Mouse (Mus musculus) lung, postnatal 0 days (tissue): Measurements from ENCODE around the gene Hist1h4b. TPM values are rescaled to one million over a fixed set of nuclear protein-coding genes. Genes with fewer than 3 reads are reported as not detected.
"Not testable (repeated sequence)": the region's sequence is repeated elsewhere in the genome, so short reads cannot be mapped to it uniquely, and the experiment has no call there.

Source experiments
- ATAC-seq: fragments of 200-750 bp; cut with Nextera tagmentation; 2 replicates; pipeline ENCODE4 v1.8.0; 2017; ENCODE audit warnings: moderate library complexity
- DNase-seq: peaks from one replicate; pipeline ENCODE4 v3.0.0-alpha.2; 2016; ENCODE audit warnings: low spot score
- H3K27ac ChIP-seq: fragments of 300-500 bp; sonication (generic); 2 replicates; pipeline ENCODE4 v1.5.1; 2014; ENCODE audit warnings: antibody characterized with exemption, mild to moderate bottlenecking, low read length, mixed read lengths
- H3K27me3 ChIP-seq: fragments of 300-500 bp; sonication (generic); replicated peaks from 2 replicates; pipeline ENCODE4 v1.6.1; 2014; ENCODE audit warnings: low read length, mixed read lengths; ENCODE audit not compliant: insufficient read depth
- H3K36me3 ChIP-seq: fragments of 300-500 bp; sonication (generic); 2 replicates; pipeline ENCODE4 v1.6.1; 2014; ENCODE audit warnings: low read length, mixed read lengths; ENCODE audit not compliant: insufficient read depth
- H3K4me1 ChIP-seq: fragments of 300-500 bp; sonication (generic); 2 replicates; pipeline ENCODE4 v1.6.1; 2014; ENCODE audit warnings: antibody characterized with exemption, low read depth, low read length, mixed read lengths; ENCODE audit not compliant: insufficient read depth
- H3K4me2 ChIP-seq: fragments of 300-500 bp; sonication (generic); replicated peaks from 2 replicates; pipeline ENCODE4 v1.6.1; 2014; ENCODE audit warnings: low read depth, mild to moderate bottlenecking, low read length, moderate library complexity, mixed read lengths
- H3K4me3 ChIP-seq: fragments of 300-500 bp; sonication (generic); 2 replicates; pipeline ENCODE4 v1.5.1; 2014; ENCODE audit warnings: low read depth, low read length
- H3K9ac ChIP-seq: fragments of 300-500 bp; sonication (generic); replicated peaks from 2 replicates; pipeline ENCODE4 v1.6.1; 2014; ENCODE audit warnings: low read depth, mild to moderate bottlenecking
- H3K9me3 ChIP-seq: fragments of 300-500 bp; sonication (generic); 2 replicates; pipeline ENCODE4 v1.6.1; 2016; ENCODE audit warnings: low read length, mixed read lengths
- CTCF ChIP-seq: IDR thresholded peaks from 2 replicates; pipeline ENCODE4 v1.5.1; 2016; ENCODE audit warnings: antibody characterized with exemption, mild to moderate bottlenecking
- EP300 ChIP-seq: IDR thresholded peaks from 2 replicates; pipeline ENCODE4 v1.6.1; 2016; ENCODE audit warnings: antibody characterized with exemption, mild to moderate bottlenecking, control low read depth
- WGBS: fragments of 180-500 bp; shearing (Covaris S2); extraction: QIAGEN DNeasy Blood & Tissue Kit; methylation state at CpG from one replicate; pipeline ENCODE4 v1.1.7; 2014; 5-methylcytosine and 5-hydroxymethylcytosine counted together
- polyA plus RNA-seq: library from polyadenylated mRNA; unstranded; fragments of >200 nt; fragmentation: Nextera tagmentation; extraction: Ambion mirVana; gene quantifications from 2 replicates; pipeline ENCODE4 v1.2.1, GENCODE M21; 2015

Gene Hist1h4b
- polyA plus RNA-seq, 1 experiment from 2014 or later, result 0.57 TPM

GRCm38 (mm10) chr13:23743963-23744362 lies 12.8 kb upstream of the Hist1h4b start:
- Histone ChIP-seq H3K36me3 (no peaks in the 10 kb centered on the region), H3K4me3 (no peak overlapping the region), H3K27ac (no peak overlapping the region), H3K9ac (no peak overlapping the region), H3K9me3 (no peaks in the 10 kb centered on the region), H3K27me3 (no peaks in the 10 kb centered on the region), H3K4me1 (no peaks in the 10 kb centered on the region; the same call in 1 of the 2 replicates), H3K4me2 (no peak overlapping the region)
- ATAC-seq (no peak), DNase-seq (no peak)
- WGBS, result 24% methylated on average over 4 of the region's 4 CpGs
- no peak for TF ChIP-seq CTCF
- TF ChIP-seq EP300, result no peak

GRCm38 (mm10) chr13:23744421-23745380 lies 12.1 kb upstream of the Hist1h4b start:
- no peak for DNase-seq
- no peaks in the 10 kb centered on the region; the same call in 1 of the 2 replicates for H3K4me1 ChIP-seq
- no peak for ATAC-seq
- WGBS, result 1% methylated on average over 16 of the region's 36 CpGs
- H3K9ac ChIP-seq, result no peak overlapping the region
- H3K4me3 ChIP-seq, result peak overlapping the region; percentile 12; the same call in 1 of the 2 replicates
- H3K9me3 ChIP-seq, result no peaks in the 10 kb centered on the region
- H3K27ac ChIP-seq, result no peak overlapping the region
- peak overlapping the region; percentile 55 for H3K4me2 ChIP-seq
- no peak for TF ChIP-seq EP300
- TF ChIP-seq CTCF, result no peak
- H3K36me3 ChIP-seq, result no peaks in the 10 kb centered on the region
- no peaks in the 10 kb centered on the region for H3K27me3 ChIP-seq

GRCm38 (mm10) chr13:23745381-23746161 lies 11.2 kb upstream of the Hist1h4b start, which contains the start of gene Hist1h3c:
TSS of gene Hist1h3c (minus strand) at chr13:23745602.
- Histone ChIP-seq H3K27me3 (no peaks in the 10 kb centered on the region), H3K9ac (no peak within 1 kb of the TSS), H3K4me1 (no peaks in the 10 kb centered on the region; the same call in 1 of the 2 replicates), H3K27ac (peak within 1 kb of the TSS; percentile 91), H3K4me2 (peak within 1 kb of the TSS; percentile 55), H3K36me3 (no peaks in the 10 kb centered on the region), H3K9me3 (no peaks in the 10 kb centered on the region), H3K4me3 (peak within 1 kb of the TSS; percentile 20)
- peak; percentile 59 for ATAC-seq
- TF ChIP-seq EP300 (peak; percentile 32; the same call in 1 of the 2 replicates), CTCF (no peak)
- DNase-seq, result peak; percentile 97
- WGBS, result under 1% methylated on average over 22 of the region's 28 CpGs

- under 1% methylated on average over 35 of the region's 58 CpGs for WGBS
- H3K4me1 ChIP-seq, H3K9ac ChIP-seq, H3K36me3 ChIP-seq, H3K27me3 ChIP-seq, H3K9me3 ChIP-seq: not testable (repeated sequence)
- DNase-seq, result peak; percentile 99
- peak within 1 kb of the TSS; percentile 91 for H3K27ac ChIP-seq
- ATAC-seq, result peak; percentile 92
- H3K4me3 ChIP-seq, result peak within 1 kb of the TSS; percentile 20
- H3K4me2 ChIP-seq, result peak within 1 kb of the TSS; percentile 55
- TF ChIP-seq EP300 (peak; percentile 93), CTCF (peak; percentile 40)
Measured at GRCm38 (mm10) chr13:23746201-23747080, 10.4 kb upstream of the Hist1h4b start, which contains the start of gene Hist1h2bb. TSS of gene Hist1h2bb (plus strand) at chr13:23746734.

GRCm38 (mm10) chr13:23747081-23747891 lies 9.5 kb upstream of the Hist1h4b start:
- Histone ChIP-seq H3K4me3 (peak overlapping the region; percentile 20; the same call in 1 of the 2 replicates), H3K27me3 (no peaks in the 10 kb centered on the region), H3K4me2 (peak overlapping the region; percentile 46), H3K36me3 (no peaks in the 10 kb centered on the region), H3K9me3 (no peaks in the 10 kb centered on the region), H3K9ac (no peak overlapping the region), H3K27ac (peak overlapping the region; percentile 91), H3K4me1 (no peaks in the 10 kb centered on the region; the same call in 1 of the 2 replicates)
- WGBS, result 4% methylated on average over 9 of the region's 13 CpGs
- no peak for DNase-seq
- no peak for TF ChIP-seq CTCF
- TF ChIP-seq EP300, result no peak
- peak; percentile 8 for ATAC-seq
